Mouse (Mus musculus): Measurements from ENCODE around the gene Olfr464.
A peak's percentile ranks its signal among the peaks of the same experiment; 100 is the strongest.

Olfr464 gene

DNA sequence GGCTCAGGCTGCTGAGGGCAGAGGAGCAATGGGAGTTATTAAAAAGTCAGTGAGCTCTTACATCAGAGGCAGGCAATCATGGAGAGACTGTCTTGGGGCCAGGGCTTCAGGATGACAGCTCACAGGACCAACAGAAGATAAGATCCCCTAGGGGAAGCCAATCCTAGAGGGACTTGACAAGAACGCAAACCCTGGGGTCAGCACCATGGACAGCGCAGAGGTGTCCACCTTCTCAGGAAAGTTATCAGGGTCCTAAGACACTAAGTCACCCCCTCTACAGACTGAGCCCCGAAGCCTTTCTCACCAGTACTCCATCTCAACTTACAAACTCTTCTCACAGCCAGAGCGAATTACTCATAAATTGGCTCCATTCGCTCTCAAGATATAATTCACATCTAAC lies at the start of gene Olfr464:
Olfr464 (minus strand) TSS at position 2 of the 400 bp plus-strand sequence.
- peak; percentile 16 for DNase-seq (ENCODE audit: low read depth, low spot score)

DNA sequence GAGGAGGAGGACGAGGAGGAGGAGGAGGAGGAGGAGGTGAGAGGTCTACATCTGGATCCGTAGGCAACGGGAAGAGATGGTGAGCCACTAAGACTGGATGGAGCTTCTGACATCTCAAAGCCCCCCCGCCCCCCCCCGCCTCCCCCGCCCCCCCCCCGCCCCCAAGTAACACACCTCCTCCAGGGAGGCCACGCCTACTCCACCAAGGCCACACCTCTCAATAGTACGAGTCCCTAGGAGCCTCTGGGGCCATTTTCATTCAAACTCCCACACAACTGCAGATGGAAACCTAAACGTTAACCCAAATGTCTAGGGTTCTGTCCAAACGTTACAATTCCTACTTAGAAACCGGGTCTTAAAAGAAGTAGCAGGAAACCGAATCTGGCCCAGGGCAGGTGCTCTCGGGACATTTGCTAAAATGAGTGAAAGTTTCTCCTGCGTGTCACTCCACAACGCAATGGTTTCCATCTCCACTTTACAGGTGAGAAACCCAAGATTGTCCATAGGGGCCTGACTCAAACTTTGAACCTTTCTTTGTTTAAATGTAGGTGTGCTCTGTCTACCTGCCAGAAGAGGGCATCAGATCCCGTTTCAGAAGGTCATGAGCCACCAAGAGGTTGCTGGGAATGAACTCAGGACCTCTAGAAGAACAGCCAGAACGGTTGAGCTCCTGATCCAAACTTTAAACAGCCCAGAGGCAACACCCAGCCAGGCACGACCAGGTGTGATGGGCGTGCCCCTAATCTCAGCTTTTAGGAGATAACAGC lies 47.8 kb upstream of the Olfr464 start:
- no peak for DNase-seq (ENCODE audit: low read depth, low spot score)

DNA sequence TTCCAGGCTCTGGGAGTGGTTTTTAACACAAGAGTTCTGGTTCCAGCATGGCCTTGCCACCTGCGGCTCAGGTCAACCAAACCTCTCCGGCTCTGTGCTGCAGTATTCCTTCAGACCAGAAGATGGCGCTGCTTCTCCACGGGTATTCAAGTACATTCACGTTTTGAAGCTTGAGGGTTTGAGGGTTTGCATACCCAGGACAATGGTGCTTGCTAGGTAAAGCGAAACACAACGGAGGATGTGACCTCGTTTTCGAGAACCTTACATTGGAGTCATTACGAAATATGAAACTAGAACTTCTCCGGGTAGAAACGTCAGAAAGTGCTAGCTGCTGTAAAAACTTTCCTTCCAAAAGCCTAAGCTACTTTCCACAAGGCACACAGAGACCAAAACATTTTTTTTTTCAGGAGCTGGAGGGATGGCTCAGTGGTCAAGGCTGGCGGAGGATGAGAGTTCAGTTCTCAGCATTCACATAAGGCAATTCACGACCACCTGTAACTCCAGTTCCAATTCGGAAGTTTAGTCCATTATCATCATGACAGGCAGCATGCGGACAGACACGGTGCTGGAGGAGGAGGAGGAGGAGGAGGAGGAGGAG lies 47.0 kb upstream of the Olfr464 start:
- DNase-seq (ENCODE audit: low read depth, low spot score) = peak; percentile 93

DNA sequence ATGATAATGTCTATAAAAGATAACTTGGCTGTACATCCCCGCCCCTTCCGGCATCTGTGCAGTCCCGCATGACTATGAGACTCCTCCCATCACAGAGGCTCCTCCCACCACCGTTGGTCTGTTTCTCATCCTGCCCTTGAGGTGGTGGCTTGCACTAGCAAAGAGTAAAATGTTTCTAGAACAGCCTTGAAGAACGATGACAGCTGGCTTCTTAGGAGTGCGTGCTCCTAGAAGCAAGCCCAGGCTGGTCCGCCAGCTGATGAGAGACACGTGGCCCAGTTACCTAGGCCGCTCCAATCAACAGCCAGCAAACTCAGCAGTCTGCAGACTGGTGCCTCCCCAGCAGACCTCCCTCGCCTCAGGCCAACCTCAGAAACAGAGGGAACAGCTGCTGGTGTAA lies 45.4 kb upstream of the Olfr464 start:
- no peak for DNase-seq (ENCODE audit: low read depth, low spot score)

DNA sequence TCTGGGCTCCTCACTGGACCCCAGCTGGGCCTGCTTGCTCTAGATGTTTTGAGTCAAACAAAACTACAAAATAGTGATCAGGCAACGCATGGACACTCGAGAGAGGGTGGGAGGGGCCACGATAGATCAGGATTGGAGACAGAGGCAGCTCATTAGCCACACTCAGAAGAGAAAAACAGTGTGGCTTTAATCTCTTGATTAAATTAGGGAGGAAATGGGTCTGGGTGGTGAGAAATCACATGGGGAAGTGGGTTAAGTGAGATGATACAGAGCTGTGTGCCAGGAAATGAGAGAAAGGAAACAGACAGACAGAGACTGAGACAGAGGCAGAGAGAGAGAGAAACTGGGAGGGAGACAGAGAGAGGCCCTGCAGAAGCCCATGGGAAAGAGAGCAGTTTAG lies 44.5 kb upstream of the Olfr464 start:
- no peak for DNase-seq (ENCODE audit: low read depth, low spot score)

DNA sequence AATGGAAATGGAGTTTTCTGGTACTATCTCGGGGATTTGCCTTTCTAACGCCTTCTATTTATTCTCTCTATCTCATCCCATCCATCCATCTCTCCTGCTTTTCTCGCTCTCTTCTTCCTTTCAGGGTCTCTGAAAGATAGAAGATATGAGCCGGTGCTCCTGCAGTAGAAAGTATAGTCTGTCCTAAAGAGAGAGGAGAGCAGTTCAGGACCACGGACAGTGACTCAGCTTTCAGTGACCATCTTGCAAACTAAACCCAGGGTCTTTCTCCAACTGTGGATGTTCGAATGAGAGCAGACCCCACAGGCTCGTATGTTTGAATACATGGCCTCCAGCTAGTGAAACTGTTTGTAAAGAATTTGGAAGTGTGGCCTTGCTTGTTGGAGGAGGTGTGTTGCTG lies 36.3 kb upstream of the Olfr464 start:
- no peak for DNase-seq (ENCODE audit: low read depth, low spot score)

DNA sequence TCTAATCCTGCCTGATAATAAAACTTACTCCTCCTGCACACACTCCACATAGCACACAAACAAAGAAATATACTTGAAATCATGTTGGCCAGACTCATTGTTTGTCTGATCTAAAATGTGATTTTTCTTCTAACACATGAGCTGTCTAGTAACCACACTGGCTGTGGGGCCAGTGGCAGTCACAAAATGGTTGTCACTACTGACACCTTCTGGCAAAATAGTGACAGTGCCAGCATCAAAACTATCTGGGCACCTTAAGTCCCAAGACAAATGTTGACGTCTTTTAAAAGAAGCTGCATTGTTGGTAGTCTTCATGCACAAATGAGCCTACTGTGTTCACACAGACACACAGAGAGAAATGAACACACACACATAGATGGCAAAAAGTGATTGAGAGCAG lies 34.4 kb upstream of the Olfr464 start:
- peak; percentile 79 for DNase-seq (ENCODE audit: low read depth, low spot score)

DNA sequence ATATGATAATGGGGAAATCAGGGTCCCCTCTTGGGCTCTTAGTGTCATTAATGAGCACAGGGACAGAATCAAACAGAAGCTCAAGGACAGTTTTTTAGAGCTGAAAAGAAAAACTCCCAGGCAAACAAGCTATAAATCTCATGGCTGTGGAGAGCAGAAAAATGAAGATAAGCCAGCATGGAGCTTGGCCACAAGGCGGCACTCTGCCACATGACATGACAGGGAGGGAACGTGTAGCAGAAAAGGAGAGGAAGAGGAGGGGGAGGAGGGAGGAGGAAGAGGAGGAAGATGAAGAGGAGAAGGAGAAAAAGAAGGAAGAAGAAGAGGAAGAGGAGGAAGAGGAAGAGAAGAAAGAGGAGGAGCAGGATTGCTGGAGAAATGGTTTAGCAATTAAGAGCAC lies 29.2 kb upstream of the Olfr464 start:
- DNase-seq (ENCODE audit: low read depth, low spot score) = peak; percentile 61

DNA sequence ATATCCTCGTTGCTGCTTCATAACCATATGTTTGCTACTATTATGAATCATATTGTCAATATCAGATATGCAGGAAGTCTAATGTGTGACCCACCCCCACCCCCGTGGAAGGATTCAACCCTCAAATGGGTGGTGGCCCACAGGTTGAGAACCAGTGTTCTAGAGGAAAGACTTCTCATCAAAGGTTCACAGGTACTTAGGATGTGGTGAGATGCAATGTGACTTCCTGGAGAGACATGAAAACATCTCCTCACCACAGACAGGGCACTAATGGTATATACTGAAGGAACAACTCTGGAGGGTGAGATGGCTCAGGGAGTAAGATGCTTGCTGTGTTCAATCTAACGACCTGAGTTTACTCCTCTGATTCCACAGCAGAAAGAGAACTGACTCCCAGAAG lies 14.7 kb upstream of the Olfr464 start:
- no peak for DNase-seq (ENCODE audit: low read depth, low spot score)

DNA sequence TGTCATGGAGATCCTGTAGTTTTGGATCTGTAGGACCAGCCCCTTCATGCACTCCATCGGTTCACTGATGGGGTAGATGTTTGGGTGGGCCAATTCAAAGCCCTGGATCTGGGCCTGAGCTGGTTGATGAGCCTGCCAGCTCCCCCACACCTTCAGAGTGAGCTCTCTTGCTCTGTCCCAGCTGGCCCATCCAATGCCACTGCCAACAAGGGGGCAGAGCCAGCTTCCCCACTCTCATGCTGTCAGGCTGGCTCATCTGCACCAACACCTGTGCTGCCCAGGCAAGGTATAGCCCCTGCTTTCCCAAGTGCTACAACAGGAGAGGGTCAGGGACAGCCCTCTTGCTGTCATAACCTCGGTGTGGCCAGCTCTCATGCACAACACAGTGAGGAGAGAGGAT lies 13.0 kb upstream of the Olfr464 start:
- DNase-seq (ENCODE audit: low read depth, low spot score) = no peak

DNA sequence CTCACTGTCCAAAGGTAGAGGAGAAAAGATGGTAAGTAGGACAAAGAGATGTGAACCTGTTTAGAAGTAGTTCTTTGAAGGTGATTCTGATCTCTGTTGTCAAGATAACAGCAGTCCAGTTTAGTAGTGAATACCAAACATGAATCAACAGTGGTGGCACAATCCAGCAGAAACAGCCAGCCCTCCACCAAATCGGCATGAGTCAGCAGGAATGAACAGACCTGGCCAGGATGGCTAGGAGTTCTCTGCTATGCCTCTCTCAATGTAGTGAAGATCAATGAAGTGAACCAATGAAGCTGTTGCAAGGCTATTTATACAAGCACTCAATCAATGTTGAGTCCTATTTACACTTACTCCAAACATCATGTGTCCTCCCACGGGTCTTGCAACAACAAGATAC lies 9.6 kb upstream of the Olfr464 start:
- DNase-seq (ENCODE audit: low read depth, low spot score) = no peak

DNA sequence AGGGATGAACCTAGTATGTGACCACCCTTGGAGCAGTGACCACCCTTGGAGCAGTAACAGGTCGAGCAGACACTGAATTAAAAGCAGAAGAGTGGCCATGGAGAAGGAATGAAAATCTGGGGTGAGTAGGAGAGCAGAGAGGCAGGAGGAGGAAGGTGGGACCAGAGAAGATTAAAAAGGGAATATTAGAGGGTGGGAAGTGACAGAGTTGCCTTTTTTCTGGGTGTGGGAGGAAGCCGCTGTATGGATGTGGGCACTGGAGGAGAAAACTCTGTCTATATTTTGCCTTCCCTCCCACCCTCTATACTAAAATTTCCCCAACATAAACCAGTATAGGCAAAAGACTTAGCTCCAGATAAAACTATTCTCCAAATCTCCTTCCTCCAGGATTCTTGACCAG lies 466 bp downstream of the Olfr464 start:
- DNase-seq (ENCODE audit: low read depth, low spot score) = peak; percentile 73

DNA sequence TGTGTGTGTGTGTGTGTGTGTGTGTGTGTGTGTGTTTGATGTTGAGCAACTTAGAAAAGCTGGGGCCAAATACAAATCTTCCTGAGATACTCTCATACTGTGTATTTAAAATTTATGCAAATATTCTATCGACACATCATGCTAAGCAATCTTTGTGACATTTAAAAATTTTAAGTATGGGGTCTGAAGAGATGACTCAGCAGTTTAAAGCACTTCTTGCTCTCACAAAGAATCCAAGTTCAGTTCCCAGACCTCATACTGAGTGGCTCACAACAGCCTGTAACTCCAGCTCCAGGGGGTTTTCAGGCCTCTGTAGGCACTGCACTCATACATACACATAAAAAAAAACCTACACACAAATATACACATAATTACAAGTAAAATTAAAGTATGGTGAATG lies 4.8 kb downstream of the Olfr464 start:
- no peak for DNase-seq (ENCODE audit: low read depth, low spot score)

DNA sequence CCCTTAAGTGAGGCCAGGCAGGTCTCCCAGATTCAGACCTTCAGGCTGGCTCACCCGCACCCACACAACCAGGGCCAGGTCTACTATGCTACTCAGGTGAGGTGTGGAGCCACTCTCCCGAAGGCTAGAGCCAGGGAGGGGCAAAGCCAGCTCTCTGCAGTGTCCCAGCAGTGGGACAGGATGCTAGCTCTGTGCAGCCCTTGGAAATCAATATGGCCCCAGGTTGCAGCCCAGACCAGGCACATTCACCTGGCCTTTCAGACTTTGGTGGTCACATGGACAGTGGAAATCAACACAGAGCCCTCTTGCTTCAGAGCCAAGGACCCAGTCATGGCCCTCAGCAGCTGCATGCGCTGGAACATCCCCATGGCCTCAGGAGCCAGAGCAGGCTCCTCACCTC lies 16.4 kb downstream of the Olfr464 start:
- no peak for DNase-seq (ENCODE audit: low read depth, low spot score)

DNA sequence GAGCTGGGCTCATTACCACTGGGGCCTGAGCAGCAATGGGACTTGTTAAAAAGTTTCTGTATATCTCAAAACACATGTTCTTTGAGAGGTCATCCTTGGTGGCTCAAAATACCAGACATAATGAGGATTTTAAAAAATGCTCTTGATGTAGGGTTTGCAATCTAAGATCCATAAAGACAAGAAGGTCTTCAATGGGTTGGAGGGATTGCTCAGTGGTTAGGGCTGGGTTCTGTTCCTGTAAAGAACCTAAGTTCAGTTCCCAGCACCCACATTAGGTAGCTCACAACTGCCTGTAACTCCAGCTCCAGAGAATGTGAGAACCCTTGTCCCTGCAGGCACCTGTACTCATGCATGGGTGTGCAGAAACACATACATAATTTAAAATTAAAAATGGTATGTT lies 23.5 kb downstream of the Olfr464 start, which contains the start of gene Olfr463:
Olfr463 (minus strand) TSS at position 101 of the 400 bp plus-strand sequence.
- no peak for DNase-seq (ENCODE audit: low read depth, low spot score)

DNA sequence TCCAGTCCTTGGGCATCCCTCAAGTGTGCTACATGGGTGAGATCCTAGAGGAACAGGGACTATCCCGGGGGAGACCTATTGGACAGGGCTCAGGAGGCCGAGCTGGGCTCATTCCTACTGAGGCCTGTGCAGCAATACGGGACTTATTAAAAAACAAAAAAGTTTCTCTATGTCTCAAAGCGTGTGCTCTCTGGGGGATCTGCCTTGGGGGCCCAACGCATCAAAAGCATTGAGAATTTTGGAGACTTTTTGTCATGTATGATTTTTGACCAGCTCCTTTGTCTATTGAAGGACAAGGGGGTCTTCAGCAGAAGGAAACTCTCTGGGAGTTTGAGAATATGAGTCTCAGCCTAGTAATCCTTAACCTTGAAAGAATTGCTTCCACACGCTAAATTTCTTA lies 28.6 kb downstream of the Olfr464 start, which contains the start of gene Olfr462:
Olfr462 (minus strand) TSS at position 101 of the 400 bp plus-strand sequence.
- no peak for DNase-seq (ENCODE audit: low read depth, low spot score)

DNA sequence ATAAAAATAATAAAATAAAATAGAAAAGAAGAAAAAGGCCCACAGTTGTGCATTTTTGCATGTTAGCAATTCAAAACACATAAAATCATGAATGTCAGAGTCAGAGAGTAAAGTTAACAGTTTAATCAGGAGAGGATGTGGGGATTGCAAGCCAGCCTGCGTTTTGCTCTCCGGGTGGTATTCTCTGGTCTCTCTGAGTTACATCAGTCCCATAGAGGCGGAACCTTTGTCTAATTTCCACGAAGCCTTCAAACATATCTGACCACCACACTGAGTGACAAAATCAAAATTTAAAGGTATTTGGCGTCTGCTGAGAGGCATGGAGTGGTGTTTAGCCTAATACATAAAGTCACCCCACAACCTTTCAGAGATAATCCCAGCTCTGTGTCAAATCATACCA lies 35.9 kb downstream of the Olfr464 start:
- no peak for DNase-seq (ENCODE audit: low read depth, low spot score)

DNA sequence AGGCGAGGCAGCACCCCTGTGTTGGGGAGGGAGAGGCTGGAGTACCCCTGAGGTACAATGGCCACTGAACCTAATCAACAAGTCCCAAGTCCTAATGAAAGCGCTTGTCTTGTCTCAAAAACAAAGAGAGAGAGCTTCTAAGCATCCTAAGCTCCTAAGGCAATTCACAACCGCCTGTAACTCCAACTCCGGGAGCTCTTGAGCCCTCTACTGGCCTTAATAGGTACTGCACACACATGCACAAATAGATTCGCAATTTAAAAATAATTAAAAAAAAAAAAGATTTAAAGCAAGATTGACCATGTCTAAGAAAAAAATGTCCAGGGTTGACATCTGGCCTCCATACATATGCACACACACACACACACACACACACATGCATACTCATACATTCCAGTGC lies 37.3 kb downstream of the Olfr464 start:
- DNase-seq (ENCODE audit: low read depth, low spot score) = peak; percentile 24

DNA sequence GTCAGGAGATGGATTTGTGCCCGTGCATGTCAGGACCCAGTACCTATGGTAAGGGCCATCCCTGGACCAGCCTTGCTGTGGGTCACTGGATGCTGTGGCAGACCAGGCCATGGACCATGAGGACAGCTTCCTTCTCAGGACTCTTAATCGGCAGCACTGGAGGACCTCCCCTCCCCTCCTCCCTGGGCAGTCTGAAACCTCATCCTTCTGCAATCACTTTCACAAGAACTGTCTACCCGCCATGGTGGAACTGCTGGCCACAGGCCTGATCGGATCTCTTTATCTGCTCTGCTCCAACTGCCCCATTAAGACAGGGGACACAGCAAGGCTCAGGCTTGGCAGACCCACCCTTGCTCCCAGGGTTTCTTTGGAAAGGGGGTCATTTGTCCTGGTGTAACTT lies 39.1 kb downstream of the Olfr464 start:
- DNase-seq (ENCODE audit: low read depth, low spot score) = no peak

DNA sequence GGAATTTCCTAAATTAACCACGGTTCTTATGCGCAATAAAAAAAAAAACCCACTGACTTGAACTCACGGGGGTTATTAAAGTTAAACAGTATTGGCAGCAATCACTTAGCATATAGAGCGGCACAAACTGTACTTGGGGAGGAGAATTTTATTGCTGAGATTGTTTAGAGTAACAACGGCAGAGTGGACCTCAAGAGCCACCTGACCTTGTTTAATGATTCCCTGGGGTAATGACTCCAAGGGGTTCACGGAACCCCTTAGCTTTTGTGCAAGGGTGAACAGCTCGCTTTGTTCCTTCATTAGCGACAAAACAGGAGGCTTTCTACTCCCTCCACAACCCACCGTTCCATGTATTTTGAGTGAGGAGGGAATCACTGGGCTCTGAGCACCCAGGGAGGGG lies 40.9 kb downstream of the Olfr464 start:
- DNase-seq (ENCODE audit: low read depth, low spot score) = no peak

DNA sequence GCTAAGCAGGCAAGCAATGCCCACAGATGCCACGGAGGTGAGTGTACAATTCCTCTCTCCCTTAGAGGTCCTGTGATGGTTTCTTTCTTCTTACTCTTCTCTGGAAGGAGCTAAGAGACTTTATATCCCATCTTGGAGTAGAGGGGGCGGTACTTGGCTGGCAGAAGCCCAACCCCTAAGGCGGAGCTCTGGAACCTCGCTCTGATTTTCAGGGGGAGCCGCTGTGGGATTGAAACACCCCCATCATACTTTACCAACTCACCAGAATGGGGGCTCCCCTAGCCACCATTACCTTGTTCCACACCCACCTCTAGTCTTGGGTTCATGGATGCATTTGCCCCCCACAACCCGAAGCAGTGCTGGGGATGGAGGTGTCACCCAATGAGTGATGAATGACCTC lies 45.3 kb downstream of the Olfr464 start, which contains the start of gene Epx:
Epx (minus strand) TSS at position 101 of the 400 bp plus-strand sequence.
- DNase-seq (ENCODE audit: low read depth, low spot score) = no peak

DNA sequence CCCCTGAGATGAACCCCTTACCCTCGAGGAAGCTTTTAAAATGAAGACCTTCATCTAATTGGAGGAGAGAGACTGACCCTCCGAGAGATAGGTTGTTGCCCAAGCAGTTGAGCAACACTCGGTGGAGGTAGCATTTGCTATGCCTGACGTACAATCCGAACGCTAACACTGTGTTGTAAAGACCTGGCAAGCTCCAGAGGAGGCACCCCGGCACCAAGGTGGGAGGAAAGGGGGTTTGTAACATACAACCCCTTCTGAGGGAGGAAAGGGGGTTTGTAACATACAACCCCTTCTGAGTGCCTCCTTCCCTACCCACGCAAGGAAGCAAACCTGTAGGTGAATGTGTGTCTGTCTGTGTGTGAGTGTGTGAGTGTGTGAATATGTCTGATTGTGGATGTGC lies 49.0 kb downstream of the Olfr464 start:
- no peak for DNase-seq (ENCODE audit: low read depth, low spot score)

DNA sequence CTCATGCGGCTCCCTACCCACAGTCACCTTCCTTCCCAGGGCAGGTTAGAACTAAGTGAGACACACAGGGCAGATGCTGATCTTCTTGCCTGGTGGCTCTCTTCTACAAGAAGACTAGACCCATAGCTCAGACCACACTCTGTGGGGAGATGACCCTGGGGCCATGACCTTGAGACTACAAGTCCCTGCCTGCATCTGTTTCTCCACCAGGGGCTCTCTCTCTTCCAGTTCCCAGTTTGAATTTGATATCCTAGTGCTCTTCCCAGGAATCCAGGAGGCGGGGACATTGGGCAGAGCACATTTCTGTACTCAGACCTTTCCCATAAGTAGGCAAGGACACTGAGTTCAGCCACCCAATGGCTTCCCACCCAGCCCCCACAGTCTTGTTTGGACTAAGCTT lies 50.7 kb downstream of the Olfr464 start:
- no peak for DNase-seq (ENCODE audit: low read depth, low spot score)

All from brain, adult 2 months (tissue).